ENCODE assay signal across 7 mouse cellular contexts in genomic region chr10:85184201-85184963, GRCm38 (mm10). TPM values are rescaled to one million over a fixed set of nuclear protein-coding genes. Genes with fewer than 3 reads are reported as not detected.
A peak's percentile ranks its signal among the peaks of the same experiment; 100 is the strongest.
DNase-seq lines count a peak whose midpoint lies in the region; ATAC-seq and TF ChIP-seq lines count a peak whose summit lies in the region.

No protein-coding gene starts in this region.

- intact Hi-C loops in left cerebral cortex, postnatal 4 days (cut with DNase I): no loop called here

- H3K4me3 ChIP-seq in cerebellum, adult 2 months (replicated peaks; ENCODE audit: insufficient read depth, low read depth, low read length): peak overlapping the region; percentile 95
- peak overlapping the region; percentile 63 for H3K4me3 ChIP-seq in hindbrain, embryonic 11.5 days (ENCODE audit: low read depth, low read length)

- H3K4me2 ChIP-seq in hindbrain, embryonic 11.5 days (replicated peaks; ENCODE audit: low read depth, low read length): peak overlapping the region; percentile 84

- DNase-seq in ZHBTc4 (ENCODE audit: low read depth, low spot score): peak; percentile 65
- peak in 1 of 2 experiments; percentile 48 for DNase-seq in cerebellum, adult 2 months
- peak; percentile 8 for DNase-seq in forelimb bud, embryonic 11.5 days (ENCODE audit: low read depth, low spot score)
- peak; percentile 67 for DNase-seq in hindbrain, embryonic 11.5 days (ENCODE audit: low spot score)
- DNase-seq in left cerebral cortex, postnatal 4 days: peak; percentile 41
- peak; percentile 55 for DNase-seq in mesoderm, embryonic 11.5 days (ENCODE audit: low read depth, low spot score)
- peak; percentile 47 for DNase-seq in right cerebral cortex, postnatal 4 days

- peaks cover 9% of the 10 kb centered on the region; the same call in 1 of the 2 replicates for H3K4me1 ChIP-seq in cerebellum, adult 2 months (ENCODE audit: control insufficient read depth, insufficient read depth, low read length)
- H3K4me1 ChIP-seq in hindbrain, embryonic 11.5 days (replicated peaks; ENCODE audit: control insufficient read depth, insufficient read depth, low read length): no peaks in the 10 kb centered on the region

- H3K9me3 ChIP-seq in hindbrain, embryonic 11.5 days (ENCODE audit: control insufficient read depth, low read length): no peaks in the 10 kb centered on the region

- under 1% methylated on average over 95 of the region's 95 CpGs for WGBS in cerebellum, adult 2 months
- WGBS in hindbrain, embryonic 11.5 days: under 1% methylated on average over 82 of the region's 95 CpGs

- no peaks in the 10 kb centered on the region for H3K27me3 ChIP-seq in cerebellum, adult 2 months (ENCODE audit: control insufficient read depth, insufficient read depth, low read length)
- no peaks in the 10 kb centered on the region for H3K27me3 ChIP-seq in hindbrain, embryonic 11.5 days (ENCODE audit: control insufficient read depth, insufficient read depth, low read length)

- peak; percentile 56 for ATAC-seq in hindbrain, embryonic 11.5 days (ENCODE audit: low FRiP score)

- no peak for TF ChIP-seq CTCF in cerebellum, adult 2 months (IDR thresholded peaks at IDR 0.05; ENCODE audit: borderline replicate concordance, insufficient read depth, low read depth, low read length)

- H3K36me3 ChIP-seq in hindbrain, embryonic 11.5 days (ENCODE audit: control insufficient read depth, insufficient read depth, low read length): no peaks in the 10 kb centered on the region

- TF ChIP-seq POLR2A in cerebellum, adult 2 months (IDR thresholded peaks at IDR 0.05; ENCODE audit: borderline replicate concordance, insufficient read depth, low read length): no peak

- peak overlapping the region; percentile 75 for H3K9ac ChIP-seq in hindbrain, embryonic 11.5 days (ENCODE audit: low read depth, low read length)

- peak overlapping the region; percentile 83 for H3K27ac ChIP-seq in cerebellum, adult 2 months (ENCODE audit: insufficient read depth, low read length)
- peak overlapping the region; percentile 55; the same call in 1 of the 2 replicates for H3K27ac ChIP-seq in hindbrain, embryonic 11.5 days (ENCODE audit: low read depth, low read length)

RNA-seq across cellular contexts. Expression of gene Cry1, which starts 0.5 kb away (rescaled TPM):
- polyA plus RNA-seq in cerebellum, adult 2 months (2012; rRNA removed): 23.8 and 24.6 TPM in 2 replicates
- polyA plus RNA-seq in hindbrain, embryonic 11.5 days (2014; fragmentation: Nextera tagmentation; extraction: Ambion mirVana): 29.2 and 31.7 TPM in 2 replicates
- total RNA-seq in left cerebral cortex, postnatal 4 days (2021): 10 to 100 TPM; 23.9 to 26.6 TPM

RNA-seq across cellular contexts. Expression of gene Mterf2, which starts 56.6 kb away (rescaled TPM):
- 22.4 and 23.0 TPM in 2 replicates for polyA plus RNA-seq in cerebellum, adult 2 months (2012; rRNA removed)
- polyA plus RNA-seq in hindbrain, embryonic 11.5 days (2014; fragmentation: Nextera tagmentation; extraction: Ambion mirVana): 35.7 and 37.4 TPM in 2 replicates
- 10 to 100 TPM; 12.6 to 12.8 TPM for total RNA-seq in left cerebral cortex, postnatal 4 days (2021)
